28 mouse cellular contexts compared by ENCODE assay signal in the genomic region with DNA sequence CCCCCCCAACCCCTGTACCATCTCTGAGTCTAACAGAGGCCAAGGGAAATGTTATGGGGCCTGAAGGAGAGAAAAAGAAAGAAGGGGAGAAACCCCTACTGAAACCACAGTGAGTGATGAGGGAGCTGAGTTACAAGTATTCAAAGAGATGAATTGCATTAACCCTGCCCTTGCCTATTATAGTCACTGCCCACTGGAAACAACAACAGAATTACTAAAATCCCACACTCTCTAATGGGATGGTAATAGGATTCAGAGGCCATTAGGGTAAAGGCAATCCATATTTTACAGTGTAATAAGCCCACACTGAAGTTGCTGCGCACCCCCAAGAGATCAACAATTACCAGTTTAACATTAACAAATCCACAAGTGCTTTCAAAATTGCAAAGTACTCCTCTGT.
DNase-seq lines count a peak whose midpoint lies in the region; ATAC-seq and TF ChIP-seq lines count a peak whose summit lies in the region.
"Had no signal": no experiment of that assay in that cellular context is flagged by ENCODE, and none has a peak within 500 bp of the region (broad histone marks: within the 10 kb centered on the region; RNA-seq: fewer than 3 reads in every experiment).

No protein-coding gene starts in this region.

- no peak overlapping the region for H3K4me3 ChIP-seq in hindbrain, embryonic 10.5 days
- no peak overlapping the region for H3K4me3 ChIP-seq in hindbrain, embryonic 14.5 days (replicated peaks; ENCODE audit: low read length)
- no peak overlapping the region for H3K4me3 ChIP-seq in midbrain, embryonic 10.5 days
- no peak overlapping the region for H3K4me3 ChIP-seq in midbrain, postnatal 0 days (ENCODE audit: low read depth, low read length)
- no peak overlapping the region for H3K4me3 ChIP-seq in midbrain, embryonic 13.5 days (replicated peaks)
- no peak overlapping the region for H3K4me3 ChIP-seq in midbrain, embryonic 15.5 days
- H3K4me3 ChIP-seq: embryonic facial prominence, embryonic 10.5 days; embryonic facial prominence, embryonic 13.5 days; erythroblast, embryonic 14.5 days; gastrocnemius, adult 2 months had no signal

- no peak overlapping the region for H3K9ac ChIP-seq in hindbrain, embryonic 14.5 days
- no peak overlapping the region for H3K9ac ChIP-seq in midbrain, postnatal 0 days (replicated peaks; ENCODE audit: low read length, poor library complexity, severe bottlenecking)
- no peak overlapping the region for H3K9ac ChIP-seq in midbrain, embryonic 13.5 days (replicated peaks)
- H3K9ac ChIP-seq in midbrain, embryonic 15.5 days: no peak overlapping the region
- H3K9ac ChIP-seq: embryonic facial prominence, embryonic 13.5 days; forebrain, postnatal 0 days had no signal

- ATAC-seq in hindbrain, embryonic 14.5 days (ENCODE audit: low FRiP score): no peak
- ATAC-seq in midbrain, postnatal 0 days (ENCODE audit: low FRiP score): no peak
- ATAC-seq in midbrain, embryonic 13.5 days: 0 out of 2 replicates have a peak, but pooled peaks have one; percentile 24
- no peak for ATAC-seq in midbrain, embryonic 15.5 days (replicated peaks)
- ATAC-seq: forebrain, embryonic 14.5 days; forebrain, postnatal 0 days; inflammation-experienced regulatory T-cells, adult 6 months; intestine, embryonic 16.5 days; Patski had no signal

- no peak overlapping the region for H3K4me2 ChIP-seq in hindbrain, embryonic 14.5 days (replicated peaks)
- H3K4me2 ChIP-seq in midbrain, postnatal 0 days (ENCODE audit: low read depth, low read length, poor library complexity, severe bottlenecking): no peak overlapping the region
- no peak overlapping the region for H3K4me2 ChIP-seq in midbrain, embryonic 13.5 days (replicated peaks)
- no peak overlapping the region for H3K4me2 ChIP-seq in midbrain, embryonic 15.5 days
- H3K4me2 ChIP-seq: embryonic facial prominence, embryonic 13.5 days; heart, embryonic 11.5 days had no signal

- WGBS in hindbrain, embryonic 10.5 days: 72% methylated on average over 1 of the region's 1 CpGs
- WGBS in hindbrain, embryonic 14.5 days: 67% methylated on average over 1 of the region's 1 CpGs
- WGBS in midbrain, embryonic 10.5 days: 97% methylated on average over 1 of the region's 1 CpGs
- WGBS in midbrain, postnatal 0 days: 82% methylated on average over 1 of the region's 1 CpGs
- 63% methylated on average over 1 of the region's 1 CpGs for WGBS in midbrain, embryonic 13.5 days
- 64% methylated on average over 1 of the region's 1 CpGs for WGBS in midbrain, embryonic 15.5 days

- DNase-seq in hindbrain, embryonic 10.5 days (ENCODE audit: low spot score): no peak
- no peak for DNase-seq in hindbrain, embryonic 14.5 days (ENCODE audit: low spot score)
- DNase-seq in midbrain, embryonic 10.5 days (ENCODE audit: low spot score): no peak
- DNase-seq in midbrain, postnatal 0 days (ENCODE audit: low spot score): no peak
- no peak for DNase-seq in right cerebral cortex, adult 2 months (ENCODE audit: low spot score in 2 of 2)
- DNase-seq: adrenal gland, postnatal 10 days; B cell, adult 2 months; cerebellum, adult 11-12 months; cerebellum, adult 8-10 months; cerebellum, postnatal 10 days; cerebellum, postnatal 36 days; embryo, embryonic 11 days; forebrain, postnatal 0 days; gastrocnemius, adult 2 months; gastrocnemius, postnatal 14 days; heart, adult 11 months had no signal

- no peak for TF ChIP-seq CTCF in midbrain, postnatal 0 days (IDR thresholded peaks at IDR 0.05)

- no peaks in the 10 kb centered on the region for H3K27me3 ChIP-seq in hindbrain, embryonic 10.5 days (ENCODE audit: insufficient read depth, poor library complexity, severe bottlenecking)
- H3K27me3 ChIP-seq in hindbrain, embryonic 14.5 days (ENCODE audit: control insufficient read depth, insufficient read depth, low read length): no peaks in the 10 kb centered on the region
- H3K27me3 ChIP-seq in midbrain, embryonic 10.5 days (ENCODE audit: low read depth, poor library complexity, severe bottlenecking): no peaks in the 10 kb centered on the region
- H3K27me3 ChIP-seq in midbrain, postnatal 0 days (ENCODE audit: insufficient read depth, low read length): no peaks in the 10 kb centered on the region
- no peaks in the 10 kb centered on the region for H3K27me3 ChIP-seq in midbrain, embryonic 13.5 days
- H3K27me3 ChIP-seq in midbrain, embryonic 15.5 days (replicated peaks): no peaks in the 10 kb centered on the region
- H3K27me3 ChIP-seq: CH12.LX; embryonic facial prominence, embryonic 13.5 days had no signal

- no peaks in the 10 kb centered on the region for H3K9me3 ChIP-seq in hindbrain, embryonic 10.5 days
- H3K9me3 ChIP-seq in hindbrain, embryonic 14.5 days (ENCODE audit: control insufficient read depth, low read length): no peaks in the 10 kb centered on the region
- no peaks in the 10 kb centered on the region for H3K9me3 ChIP-seq in midbrain, embryonic 10.5 days (replicated peaks)
- no peaks in the 10 kb centered on the region for H3K9me3 ChIP-seq in midbrain, postnatal 0 days (ENCODE audit: low read length)
- no peaks in the 10 kb centered on the region for H3K9me3 ChIP-seq in midbrain, embryonic 13.5 days
- no peaks in the 10 kb centered on the region for H3K9me3 ChIP-seq in midbrain, embryonic 15.5 days
- H3K9me3 ChIP-seq: embryonic facial prominence, embryonic 10.5 days; embryonic facial prominence, embryonic 13.5 days had no signal

- H3K4me1 ChIP-seq in hindbrain, embryonic 10.5 days (replicated peaks): peaks cover 21% of the 10 kb centered on the region
- peaks cover 8% of the 10 kb centered on the region for H3K4me1 ChIP-seq in hindbrain, embryonic 14.5 days (replicated peaks; ENCODE audit: control insufficient read depth, insufficient read depth, low read length)
- peaks cover 18% of the 10 kb centered on the region for H3K4me1 ChIP-seq in midbrain, embryonic 10.5 days
- H3K4me1 ChIP-seq in midbrain, postnatal 0 days (ENCODE audit: insufficient read depth, low read length): no peaks in the 10 kb centered on the region
- H3K4me1 ChIP-seq in midbrain, embryonic 13.5 days (replicated peaks): peaks cover 34% of the 10 kb centered on the region
- H3K4me1 ChIP-seq in midbrain, embryonic 15.5 days: peaks cover 22% of the 10 kb centered on the region
- H3K4me1 ChIP-seq: embryonic facial prominence, embryonic 13.5 days had no signal

- H3K36me3 ChIP-seq in hindbrain, embryonic 10.5 days: no peaks in the 10 kb centered on the region
- H3K36me3 ChIP-seq in hindbrain, embryonic 14.5 days (replicated peaks; ENCODE audit: control insufficient read depth, insufficient read depth): no peaks in the 10 kb centered on the region
- no peaks in the 10 kb centered on the region for H3K36me3 ChIP-seq in midbrain, embryonic 10.5 days
- no peaks in the 10 kb centered on the region for H3K36me3 ChIP-seq in midbrain, postnatal 0 days (ENCODE audit: insufficient read depth, low read length)
- H3K36me3 ChIP-seq in midbrain, embryonic 13.5 days: no peaks in the 10 kb centered on the region
- no peaks in the 10 kb centered on the region for H3K36me3 ChIP-seq in midbrain, embryonic 15.5 days (replicated peaks)
- H3K36me3 ChIP-seq: embryonic facial prominence, embryonic 10.5 days; embryonic facial prominence, embryonic 13.5 days; G1E had no signal

- H3K27ac ChIP-seq in hindbrain, embryonic 10.5 days: peak overlapping the region; percentile 67
- no peak overlapping the region for H3K27ac ChIP-seq in hindbrain, embryonic 14.5 days
- H3K27ac ChIP-seq in midbrain, embryonic 10.5 days (replicated peaks): peak overlapping the region; percentile 74; the same call in 1 of the 2 replicates
- H3K27ac ChIP-seq in midbrain, postnatal 0 days (ENCODE audit: low read depth, low read length): no peak overlapping the region
- H3K27ac ChIP-seq in midbrain, embryonic 13.5 days: 0 out of 2 replicates have a peak overlapping the region, but pooled peaks have one; percentile 22
- no peak overlapping the region for H3K27ac ChIP-seq in midbrain, embryonic 15.5 days
- H3K27ac ChIP-seq: embryonic facial prominence, embryonic 10.5 days; embryonic facial prominence, embryonic 13.5 days; gastrocnemius, adult 2 months had no signal

Comparison
In these comparisons a context has a peak if more than half of its experiments do, and no peak if none do; other contexts are left out.
1. H3K27ac ChIP-seq: peak in hindbrain, embryonic 10.5 days (single experiment), midbrain, embryonic 10.5 days (single experiment) and midbrain, embryonic 13.5 days (single experiment); none in hindbrain, embryonic 14.5 days (single experiment), midbrain, postnatal 0 days (single experiment) and midbrain, embryonic 15.5 days (single experiment).